Mouse (Mus musculus) right cerebral cortex, adult 2 months (tissue): ENCODE data around the gene Ctsd.
"Not testable (repeated sequence)": the region's sequence is repeated elsewhere in the genome, so short reads cannot be mapped to it uniquely, and the experiment has no call there.

ENCODE experiments used
- DNase-seq, 2 experiments: peaks; one replicate each; pipeline ENCODE4 v3.0.0; 2021 to 2022; ENCODE audit warnings: low spot score in 2 of 2

Gene Ctsd

GRCm38 (mm10) chr7:142387419-142388148, at the start of gene Ctsd:
TSS of gene Ctsd (minus strand) at chr7:142388038.
- peak; percentile 97 for DNase-seq

DNA sequence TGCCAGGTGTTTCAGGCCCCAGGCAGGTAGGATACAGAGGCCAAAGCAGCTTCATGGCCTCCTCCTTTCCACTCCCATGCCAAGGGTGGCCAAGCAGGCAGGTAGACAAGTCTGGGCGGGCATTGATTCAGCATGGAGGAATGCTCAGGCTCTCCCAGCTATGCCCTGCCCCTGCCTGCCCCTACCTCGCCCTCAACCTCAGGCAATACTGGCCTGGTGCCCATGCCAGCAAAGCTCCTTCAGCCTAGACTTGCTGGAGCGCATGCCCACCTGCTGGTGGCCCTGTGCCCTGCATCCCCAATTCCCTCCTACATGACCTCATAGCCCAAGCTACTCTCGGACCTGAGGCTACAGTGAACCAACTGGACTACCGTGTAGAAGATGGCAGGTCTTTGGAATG, 49.5 kb upstream of the Ctsd start:
- no peak for DNase-seq

- peak; percentile 77 to 78 for DNase-seq
Observed at GRCm38 (mm10) chr7:142435524-142435923, 47.7 kb upstream of the Ctsd start.

GRCm38 (mm10) chr7:142434137-142434865, 46.5 kb upstream of the Ctsd start, which contains the start of gene Syt8:
TSS of gene Syt8 (plus strand) at chr7:142434850.
- no peak for DNase-seq

- no peak for DNase-seq
Observed at GRCm38 (mm10) chr7:142433623-142434022, 45.8 kb upstream of the Ctsd start.

DNA sequence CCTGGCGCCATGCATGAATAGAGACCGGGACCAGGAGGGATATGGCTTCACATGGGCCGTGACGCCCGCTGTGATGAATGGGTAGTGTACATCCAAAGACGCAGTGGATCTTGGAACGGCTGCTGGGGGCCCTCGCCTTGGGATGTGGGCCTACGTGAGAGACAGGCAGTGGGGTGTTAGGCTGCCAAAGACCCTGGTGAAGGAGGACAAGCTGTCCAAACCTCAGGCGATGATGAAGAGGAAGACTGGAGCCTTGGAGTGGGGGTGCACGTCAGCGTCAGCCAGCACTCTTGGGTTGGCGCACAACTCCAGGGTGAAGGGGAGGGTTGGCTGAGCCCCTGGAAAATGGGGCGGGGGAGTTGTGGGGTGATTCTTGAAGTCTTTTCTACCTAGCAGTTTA, 43.3 kb upstream of the Ctsd start:
- DNase-seq, result no peak

DNA sequence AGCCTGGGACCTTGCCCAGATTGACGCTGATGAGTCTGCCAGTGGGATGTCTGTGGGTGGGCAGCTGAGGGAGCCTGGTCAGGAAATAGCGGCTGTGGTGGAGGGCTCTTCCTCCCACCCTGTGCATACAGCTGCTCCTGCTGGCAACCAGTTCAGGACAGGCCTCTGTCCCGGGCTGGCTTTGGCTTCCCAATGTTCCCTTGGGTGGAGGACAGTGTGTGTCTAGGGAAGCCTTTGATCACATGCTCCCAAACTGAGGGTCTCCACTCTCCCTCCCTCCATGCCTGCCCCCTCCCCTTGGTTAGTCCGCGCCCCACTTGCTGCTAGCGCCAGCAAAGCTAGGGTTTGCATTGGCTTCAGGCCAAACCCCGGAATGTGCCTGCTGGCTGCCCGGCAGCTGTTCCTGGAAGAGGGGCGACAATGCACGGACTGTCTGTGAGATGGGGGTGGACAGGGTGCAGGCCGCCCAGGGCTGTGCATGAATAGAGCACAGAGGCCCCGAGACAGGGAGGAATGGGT, 42.4 kb upstream of the Ctsd start:
- DNase-seq, result peak; percentile 24 to 31

- DNase-seq, result no peak
Observed at GRCm38 (mm10) chr7:142428213-142428612, 40.4 kb upstream of the Ctsd start.

DNA sequence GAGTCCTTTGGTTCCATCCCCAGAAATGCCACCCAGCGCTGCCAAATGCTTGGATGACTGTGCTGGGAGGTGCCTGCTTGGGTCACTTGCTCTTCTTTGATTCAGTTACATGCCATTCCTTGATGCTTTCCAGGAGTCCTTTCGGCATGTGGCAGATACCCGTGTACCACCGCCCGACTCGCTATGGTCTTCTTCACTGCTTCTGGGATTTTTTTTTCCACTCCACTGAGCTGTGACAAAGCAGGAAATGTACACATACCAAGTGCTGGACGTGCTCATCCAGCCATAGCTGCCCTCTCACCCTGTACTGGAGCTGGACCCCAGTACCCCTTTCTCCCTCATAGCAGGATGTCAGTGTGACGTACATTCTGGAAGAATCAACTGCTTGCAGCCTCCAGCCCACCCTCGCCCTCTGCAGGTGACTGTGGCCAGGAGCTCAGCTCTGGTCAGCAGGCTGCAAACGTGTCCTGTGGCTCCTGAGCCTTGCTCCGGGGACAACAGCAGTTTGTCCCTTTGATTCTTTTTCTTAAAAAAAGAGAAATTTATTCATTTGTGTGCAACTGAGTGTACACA, 37.9 kb upstream of the Ctsd start:
- no peak for DNase-seq

DNA sequence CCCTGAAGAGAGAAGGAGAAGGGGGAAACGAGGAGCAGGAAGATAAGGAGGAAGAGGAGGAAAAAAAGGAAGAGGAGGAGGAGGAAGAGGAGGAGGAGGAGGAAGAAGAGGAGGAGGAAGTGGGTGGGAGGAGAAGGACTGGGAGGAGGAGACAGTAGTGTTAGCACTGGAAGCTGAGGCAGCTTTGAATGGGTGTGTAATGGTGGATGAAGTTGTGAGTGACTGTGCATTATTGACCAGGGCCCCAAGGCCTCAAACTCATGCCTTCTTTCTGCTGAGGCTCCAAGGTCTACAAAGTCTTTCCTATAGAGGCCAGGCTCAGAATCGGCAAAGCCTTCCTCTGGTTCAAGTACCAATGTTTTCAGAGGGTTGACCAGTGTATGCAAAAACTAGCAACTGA, 34.0 kb upstream of the Ctsd start:
- DNase-seq, result no peak

GRCm38 (mm10) chr7:142419887-142420286, 32.0 kb upstream of the Ctsd start:
- DNase-seq, result no peak

- no peak for DNase-seq
Observed at GRCm38 (mm10) chr7:142418679-142419078, 30.8 kb upstream of the Ctsd start.

- DNase-seq, result no peak
Observed at GRCm38 (mm10) chr7:142418027-142418426, 30.2 kb upstream of the Ctsd start.

DNA sequence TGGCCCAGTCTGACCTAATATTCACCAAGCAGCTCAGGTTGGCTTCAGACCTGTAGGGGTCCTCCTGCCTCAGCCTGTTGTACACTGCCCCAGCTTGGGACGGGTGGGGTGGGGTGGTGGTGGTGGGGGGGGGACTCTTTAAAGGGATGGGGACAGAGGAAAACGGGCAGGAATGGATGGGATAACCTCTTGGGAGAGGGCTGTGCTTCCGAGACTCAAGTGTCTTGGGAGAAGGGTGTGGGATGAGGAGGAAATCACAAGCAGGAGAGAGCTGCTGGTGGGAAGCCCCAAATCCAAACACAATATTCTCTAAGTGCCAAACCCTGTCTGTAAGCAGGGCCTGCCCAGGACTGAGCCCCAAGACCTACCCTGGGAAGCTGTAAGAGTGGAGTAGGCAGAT, 28.4 kb upstream of the Ctsd start:
- DNase-seq, result no peak

- no peak for DNase-seq
Observed at GRCm38 (mm10) chr7:142415314-142415713, 27.5 kb upstream of the Ctsd start.

DNA sequence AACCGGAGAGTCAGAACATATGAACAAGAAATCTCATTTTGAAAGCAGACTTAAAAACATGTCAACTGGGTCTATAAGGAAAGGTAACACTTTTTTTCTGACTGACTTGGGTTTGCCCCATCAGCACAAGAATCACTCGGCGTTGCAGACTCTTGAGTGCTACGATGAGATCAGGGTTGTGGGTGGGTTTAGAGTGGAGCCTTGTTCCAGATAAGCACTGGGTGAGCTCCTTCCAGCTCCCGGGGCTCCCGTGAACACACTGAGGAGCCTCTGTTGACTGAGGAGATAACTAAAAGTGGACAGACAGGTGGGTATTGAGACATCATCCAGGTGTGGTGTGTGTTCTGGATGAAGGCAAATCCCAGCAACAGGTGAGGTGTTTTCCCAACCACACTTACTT, 25.4 kb upstream of the Ctsd start:
- no peak for DNase-seq

- DNase-seq, result no peak
Observed at GRCm38 (mm10) chr7:142409603-142410002, 21.8 kb upstream of the Ctsd start.

GRCm38 (mm10) chr7:142408686-142409085, 20.8 kb upstream of the Ctsd start:
- DNase-seq, result no peak

- DNase-seq, result no peak
Observed at GRCm38 (mm10) chr7:142407935-142408334, 20.1 kb upstream of the Ctsd start.

DNA sequence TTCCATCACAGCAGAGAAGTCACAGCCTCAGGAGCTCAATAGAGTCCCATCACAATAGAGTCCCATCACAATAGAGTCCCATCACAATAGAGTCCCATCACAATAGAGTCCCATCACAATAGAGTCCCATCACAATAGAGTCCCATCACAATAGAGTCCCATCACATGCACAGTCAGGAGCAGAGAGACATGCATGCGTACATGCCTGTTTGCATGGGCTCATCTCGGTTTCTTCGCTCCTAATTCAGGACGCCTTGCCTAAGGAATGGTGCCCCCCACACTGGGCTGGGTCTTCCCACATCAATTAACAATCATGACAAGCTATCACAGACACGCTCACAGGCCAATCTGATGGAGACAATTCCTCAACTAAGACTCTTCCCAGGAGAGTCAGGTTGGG, 17.3 kb upstream of the Ctsd start:
- not testable (repeated sequence) for DNase-seq

GRCm38 (mm10) chr7:142403591-142403990, 15.8 kb upstream of the Ctsd start:
- no peak for DNase-seq

GRCm38 (mm10) chr7:142400750-142401142, 12.9 kb upstream of the Ctsd start:
- DNase-seq, result no peak
